25 mouse cellular contexts compared by ENCODE assay signal in the genomic region with DNA sequence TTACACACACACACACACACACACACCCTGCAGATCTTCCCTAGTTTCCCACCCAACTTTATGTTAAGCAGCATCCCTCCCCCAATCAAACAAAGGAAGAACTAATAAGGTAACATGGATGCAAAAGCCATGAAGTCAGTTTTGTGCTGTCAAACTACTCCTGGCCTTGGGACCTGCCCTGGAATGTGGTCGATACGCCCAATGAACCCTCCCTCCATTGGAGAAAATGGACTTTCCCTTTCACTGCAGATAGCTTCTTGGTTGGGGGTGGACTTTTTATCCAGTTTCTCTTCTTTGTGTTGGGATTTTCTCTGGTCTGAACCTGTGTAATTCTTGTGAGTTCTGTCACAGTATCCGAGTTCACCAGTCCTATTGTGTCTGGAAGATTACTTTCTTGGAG. TPM values are rescaled to one million over a fixed set of nuclear protein-coding genes. Genes with fewer than 3 reads are reported as not detected.
DNase-seq lines count a peak whose midpoint lies in the region; ATAC-seq and TF ChIP-seq lines count a peak whose summit lies in the region.
"Had no signal": no experiment of that assay in that cellular context is flagged by ENCODE, and none has a peak within 500 bp of the region (broad histone marks: within the 10 kb centered on the region; RNA-seq: fewer than 3 reads in every experiment).

No protein-coding gene starts in this region.

- no peak overlapping the region for H3K9ac ChIP-seq in heart, embryonic 12.5 days
- no peak overlapping the region for H3K9ac ChIP-seq in kidney, postnatal 0 days (ENCODE audit: low read depth, low read length)
- no peak overlapping the region for H3K9ac ChIP-seq in liver, embryonic 16.5 days (ENCODE audit: low read depth, low read length)
- H3K9ac ChIP-seq: embryonic facial prominence, embryonic 15.5 days; hindbrain, embryonic 13.5 days; midbrain, embryonic 15.5 days; stomach, embryonic 15.5 days had no signal

- ATAC-seq in heart, embryonic 12.5 days (ENCODE audit: insufficient number of reproducible peaks, low FRiP score), result no peak
- no peak for ATAC-seq in kidney, postnatal 0 days (replicated peaks; ENCODE audit: low FRiP score, low read depth)
- peak; percentile 67 for ATAC-seq in liver, embryonic 16.5 days (ENCODE audit: low read depth)
- ATAC-seq: midbrain, embryonic 15.5 days had no signal

- H3K4me1 ChIP-seq in heart, embryonic 12.5 days (replicated peaks), result peaks cover 14% of the 10 kb centered on the region
- H3K4me1 ChIP-seq in kidney, postnatal 0 days (replicated peaks; ENCODE audit: insufficient read depth, low read length), result no peaks in the 10 kb centered on the region
- peaks cover 9% of the 10 kb centered on the region for H3K4me1 ChIP-seq in liver, embryonic 16.5 days (ENCODE audit: control insufficient read depth, low read depth, low read length)
- H3K4me1 ChIP-seq in hindbrain, embryonic 10.5 days (replicated peaks), result no peaks in the 10 kb centered on the region
- H3K4me1 ChIP-seq: embryonic facial prominence, embryonic 15.5 days; forebrain, embryonic 10.5 days; hindbrain, embryonic 13.5 days; midbrain, embryonic 15.5 days; stomach, embryonic 15.5 days had no signal

- H3K4me3 ChIP-seq in heart, embryonic 12.5 days, result no peak overlapping the region
- H3K4me3 ChIP-seq in kidney, postnatal 0 days (replicated peaks; ENCODE audit: low read depth, low read length), result no peak overlapping the region
- no peak overlapping the region for H3K4me3 ChIP-seq in liver, embryonic 16.5 days (ENCODE audit: low read depth, low read length)
- H3K4me3 ChIP-seq in hindbrain, embryonic 10.5 days, result no peak overlapping the region
- H3K4me3 ChIP-seq: embryonic facial prominence, embryonic 15.5 days; forebrain, embryonic 10.5 days; gastrocnemius, adult 2 months; hindbrain, embryonic 13.5 days; layer of hippocampus, adult 2 months; midbrain, embryonic 15.5 days; myocyte; stomach, embryonic 15.5 days had no signal

- no peak overlapping the region for H3K4me2 ChIP-seq in heart, embryonic 12.5 days
- H3K4me2 ChIP-seq in kidney, postnatal 0 days (ENCODE audit: low read length), result no peak overlapping the region
- H3K4me2 ChIP-seq in liver, embryonic 16.5 days (ENCODE audit: low read depth, low read length), result 0 out of 2 replicates have a peak overlapping the region, but pooled peaks have one; percentile 6
- H3K4me2 ChIP-seq: embryonic facial prominence, embryonic 15.5 days; hindbrain, embryonic 13.5 days; midbrain, embryonic 15.5 days; stomach, embryonic 15.5 days had no signal

- H3K27me3 ChIP-seq in heart, embryonic 12.5 days (replicated peaks), result no peaks in the 10 kb centered on the region
- no peaks in the 10 kb centered on the region for H3K27me3 ChIP-seq in kidney, postnatal 0 days (ENCODE audit: insufficient read depth, low read length)
- H3K27me3 ChIP-seq in liver, embryonic 16.5 days (ENCODE audit: control insufficient read depth, insufficient read depth, low read depth, low read length), result no peaks in the 10 kb centered on the region
- no peaks in the 10 kb centered on the region for H3K27me3 ChIP-seq in hindbrain, embryonic 10.5 days (ENCODE audit: insufficient read depth, poor library complexity, severe bottlenecking)
- H3K27me3 ChIP-seq: CH12.LX; embryonic facial prominence, embryonic 15.5 days; hindbrain, embryonic 13.5 days; midbrain, embryonic 15.5 days; stomach, embryonic 15.5 days had no signal

- 78% methylated on average over 3 of the region's 3 CpGs for WGBS in heart, embryonic 12.5 days
- 64% methylated on average over 3 of the region's 3 CpGs for WGBS in kidney, postnatal 0 days
- WGBS in liver, embryonic 16.5 days (ENCODE audit: insufficient replicate concordance), result 69% methylated on average over 3 of the region's 3 CpGs
- WGBS in hindbrain, embryonic 10.5 days, result 78% methylated on average over 3 of the region's 3 CpGs

- H3K36me3 ChIP-seq in heart, embryonic 12.5 days, result peaks cover 9% of the 10 kb centered on the region; the same call in 1 of the 2 replicates
- H3K36me3 ChIP-seq in kidney, postnatal 0 days (ENCODE audit: insufficient read depth, low read length), result no peaks in the 10 kb centered on the region
- H3K36me3 ChIP-seq in liver, embryonic 16.5 days (ENCODE audit: control insufficient read depth, insufficient read depth), result peaks cover 4% of the 10 kb centered on the region; the same call in 1 of the 2 replicates
- H3K36me3 ChIP-seq in hindbrain, embryonic 10.5 days, result peaks cover 28% of the 10 kb centered on the region
- H3K36me3 ChIP-seq: midbrain, embryonic 15.5 days had no signal

- H3K27ac ChIP-seq in heart, embryonic 12.5 days (ENCODE audit: poor library complexity, severe bottlenecking), result 0 out of 2 replicates have a peak overlapping the region, but pooled peaks have one; percentile 25
- no peak overlapping the region for H3K27ac ChIP-seq in kidney, postnatal 0 days
- H3K27ac ChIP-seq in liver, embryonic 16.5 days (ENCODE audit: low read length), result peak overlapping the region; percentile 72
- no peak overlapping the region for H3K27ac ChIP-seq in hindbrain, embryonic 10.5 days
- H3K27ac ChIP-seq: embryonic facial prominence, embryonic 15.5 days; forebrain, embryonic 10.5 days; gastrocnemius, adult 2 months; hindbrain, embryonic 13.5 days; layer of hippocampus, adult 2 months; midbrain, embryonic 15.5 days; stomach, embryonic 15.5 days had no signal

- DNase-seq in heart, postnatal 10 days, result no peak
- peak; percentile 10 for DNase-seq in kidney, postnatal 0 days (ENCODE audit: low spot score)
- DNase-seq in kidney, postnatal 25 days, result no peak
- peak; percentile 77 for DNase-seq in ZHBTc4 (ENCODE audit: low read depth, low spot score)
- DNase-seq in hindbrain, embryonic 10.5 days (ENCODE audit: low spot score), result no peak
- DNase-seq in layer of hippocampus, adult 8-10 months (ENCODE audit: low spot score in 2 of 2), result no peak
- DNase-seq: adrenal gland, adult 2 months; cerebellum, adult 2 months; cerebellum, postnatal 36 days; gastrocnemius, adult 2 months; kidney, postnatal 10 days; lung, adult 18-20 months; lung, postnatal 14 days had no signal

- intact Hi-C loops in heart, postnatal 10 days (cut with DNase I), result no loop called here

- 0 out of 2 replicates have a peak, but pooled peaks cover 3% of the 10 kb centered on the region for H3K9me3 ChIP-seq in heart, embryonic 12.5 days (replicated peaks)
- H3K9me3 ChIP-seq in kidney, postnatal 0 days (replicated peaks; ENCODE audit: low read length), result no peaks in the 10 kb centered on the region
- H3K9me3 ChIP-seq in liver, embryonic 16.5 days (replicated peaks; ENCODE audit: control insufficient read depth, low read length), result no peaks in the 10 kb centered on the region
- no peaks in the 10 kb centered on the region for H3K9me3 ChIP-seq in hindbrain, embryonic 10.5 days
- H3K9me3 ChIP-seq: embryonic facial prominence, embryonic 15.5 days; forebrain, embryonic 10.5 days; hindbrain, embryonic 13.5 days; midbrain, embryonic 15.5 days; stomach, embryonic 15.5 days had no signal

- TF ChIP-seq CTCF in kidney, postnatal 0 days (IDR thresholded peaks at IDR 0.05; ENCODE audit: low read depth), result no peak

RNA-seq across cellular contexts. Expression of a gene that starts 15.1 kb away (rescaled TPM):
- 29.9 and 32.1 TPM in 2 replicates for polyA plus RNA-seq in heart, embryonic 12.5 days (2016; fragmentation: Nextera tagmentation; extraction: Ambion mirVana)
- 10 to 100 TPM; 39.9 to 40.0 TPM for total RNA-seq in heart, postnatal 10 days (2021)
- polyA plus RNA-seq in kidney, postnatal 0 days (2015; fragmentation: Nextera tagmentation; extraction: Ambion mirVana), result 27.0 and 28.1 TPM in 2 replicates
- 27.9 and 28.3 TPM in 2 replicates for polyA plus RNA-seq in liver, embryonic 16.5 days (2015; fragmentation: Nextera tagmentation; extraction: Ambion mirVana)
- 41.8 and 44.6 TPM in 2 replicates for polyA plus RNA-seq in hindbrain, embryonic 10.5 days (2016; fragmentation: Nextera tagmentation; extraction: Ambion mirVana)
- total RNA-seq in layer of hippocampus, adult 8-10 months (2022), result 10 to 100 TPM; 39.5 to 49.5 (median 40.2) TPM

RNA-seq across cellular contexts. Expression of a gene that starts 54.9 kb away (rescaled TPM):
- 6.3 and 7.2 TPM in 2 replicates for polyA plus RNA-seq in heart, embryonic 12.5 days (2016; fragmentation: Nextera tagmentation; extraction: Ambion mirVana)
- 10 to 100 TPM; 78.0 to 86.7 TPM for total RNA-seq in heart, postnatal 10 days (2021)
- polyA plus RNA-seq in kidney, postnatal 0 days (2015; fragmentation: Nextera tagmentation; extraction: Ambion mirVana), result not detected in 2 replicates
- polyA plus RNA-seq in liver, embryonic 16.5 days (2015; fragmentation: Nextera tagmentation; extraction: Ambion mirVana), result 0.23 and 0.41 TPM in 2 replicates
- polyA plus RNA-seq in hindbrain, embryonic 10.5 days (2016; fragmentation: Nextera tagmentation; extraction: Ambion mirVana), result 0.09 and 0.10 TPM in 2 replicates
- total RNA-seq in layer of hippocampus, adult 8-10 months (2022), result 1 to 10 TPM; 1.7 to 2.2 (median 2.0) TPM
- total RNA-seq: megakaryocyte-erythroid progenitor cell, adult 5-6 weeks had no signal
- polyA plus RNA-seq: intestine, embryonic 14.5 days had no signal

Comparison
In these comparisons a context has a peak if more than half of its experiments do, and no peak if none do; other contexts are left out.
1. DNase-seq: peak in kidney, postnatal 0 days (single experiment) and ZHBTc4 (single experiment); none in heart, postnatal 10 days (0 of 2), kidney, postnatal 25 days (0 of 2), hindbrain, embryonic 10.5 days (single experiment) and layer of hippocampus, adult 8-10 months (0 of 2).
2. H3K27ac ChIP-seq: peak in heart, embryonic 12.5 days (single experiment) and liver, embryonic 16.5 days (single experiment); none in kidney, postnatal 0 days (single experiment) and hindbrain, embryonic 10.5 days (single experiment).